ENCODE assay signal across 8 mouse cellular contexts in genomic region chr7:6410043-6410442, GRCm38 (mm10). TPM values are rescaled to one million over a fixed set of nuclear protein-coding genes. Genes with fewer than 3 reads are reported as not detected.
A peak's percentile ranks its signal among the peaks of the same experiment; 100 is the strongest.
DNase-seq lines count a peak whose midpoint lies in the region; ATAC-seq and TF ChIP-seq lines count a peak whose summit lies in the region.

Gm20715 (plus strand) TSS chr7:6410277.

- H3K4me2 ChIP-seq in limb, embryonic 13.5 days (replicated peaks) = no peak within 1 kb of the TSS
- H3K4me2 ChIP-seq in midbrain, postnatal 0 days (ENCODE audit: low read depth, low read length, poor library complexity, severe bottlenecking) = no peak within 1 kb of the TSS

- no peak within 1 kb of the TSS for H3K9ac ChIP-seq in limb, embryonic 13.5 days
- no peak within 1 kb of the TSS for H3K9ac ChIP-seq in midbrain, postnatal 0 days (replicated peaks; ENCODE audit: low read length, poor library complexity, severe bottlenecking)

- TF ChIP-seq POLR2A in cerebellum, adult 2 months (IDR thresholded peaks at IDR 0.05; ENCODE audit: borderline replicate concordance, insufficient read depth, low read length) = no peak
- TF ChIP-seq POLR2A in embryonic fibroblast, embryonic 13.5 days (IDR thresholded peaks at IDR 0.05; ENCODE audit: low read depth, low read length) = no peak

- no peak within 1 kb of the TSS for H3K27ac ChIP-seq in cerebellum, adult 2 months (ENCODE audit: insufficient read depth, low read length)
- no peak within 1 kb of the TSS for H3K27ac ChIP-seq in embryonic fibroblast, embryonic 13.5 days (ENCODE audit: insufficient read depth, low read length)
- H3K27ac ChIP-seq in heart, embryonic 10.5 days = no peak within 1 kb of the TSS
- H3K27ac ChIP-seq in limb, embryonic 13.5 days = no peak within 1 kb of the TSS
- no peak within 1 kb of the TSS for H3K27ac ChIP-seq in midbrain, postnatal 0 days (ENCODE audit: low read depth, low read length)

- H3K4me1 ChIP-seq in cerebellum, adult 2 months (ENCODE audit: control insufficient read depth, insufficient read depth, low read length) = no peaks in the 10 kb centered on the region
- no peaks in the 10 kb centered on the region for H3K4me1 ChIP-seq in embryonic fibroblast, embryonic 13.5 days (ENCODE audit: control insufficient read depth, insufficient read depth, low read length)
- H3K4me1 ChIP-seq in heart, embryonic 10.5 days = no peaks in the 10 kb centered on the region
- H3K4me1 ChIP-seq in limb, embryonic 13.5 days = no peaks in the 10 kb centered on the region
- H3K4me1 ChIP-seq in midbrain, postnatal 0 days (ENCODE audit: insufficient read depth, low read length) = no peaks in the 10 kb centered on the region

- ATAC-seq in limb, embryonic 13.5 days (ENCODE audit: low FRiP score, low read depth) = peak; percentile 97
- peak; percentile 53; the same call in 1 of the 2 replicates for ATAC-seq in midbrain, postnatal 0 days (ENCODE audit: low FRiP score)

- WGBS in cerebellum, adult 2 months = 4% methylated on average over 17 of the region's 17 CpGs
- WGBS in heart, embryonic 10.5 days = 2% methylated on average over 17 of the region's 17 CpGs
- WGBS in limb, embryonic 13.5 days = 1% methylated on average over 17 of the region's 17 CpGs
- 4% methylated on average over 17 of the region's 17 CpGs for WGBS in midbrain, postnatal 0 days

- no peaks in the 10 kb centered on the region for H3K36me3 ChIP-seq in heart, embryonic 10.5 days
- H3K36me3 ChIP-seq in limb, embryonic 13.5 days = no peaks in the 10 kb centered on the region
- H3K36me3 ChIP-seq in midbrain, postnatal 0 days (ENCODE audit: insufficient read depth, low read length) = no peaks in the 10 kb centered on the region

- DNase-seq in cerebellum, adult 2 months = peak; percentile 41 to 45
- no peak for DNase-seq in cerebellum, adult 11 months
- DNase-seq in heart, embryonic 10.5 days (ENCODE audit: low spot score) = peak; percentile 95
- peak; percentile 96 for DNase-seq in kidney, adult 9 months
- DNase-seq in midbrain, postnatal 0 days (ENCODE audit: low spot score) = peak; percentile 89
- peak; percentile 54 to 65 for DNase-seq in spleen, postnatal 36 days (ENCODE audit: low spot score in 2 of 2)

- no peak for TF ChIP-seq CTCF in cerebellum, adult 2 months (IDR thresholded peaks at IDR 0.05; ENCODE audit: borderline replicate concordance, insufficient read depth, low read depth, low read length)
- TF ChIP-seq CTCF in embryonic fibroblast, embryonic 13.5 days (IDR thresholded peaks at IDR 0.05; ENCODE audit: borderline replicate concordance, insufficient read depth, low read length) = peak; percentile 65; the same call in 1 of the 2 replicates
- no peak for TF ChIP-seq CTCF in midbrain, postnatal 0 days (IDR thresholded peaks at IDR 0.05)

- no peak within 1 kb of the TSS for H3K4me3 ChIP-seq in cerebellum, adult 2 months (replicated peaks; ENCODE audit: insufficient read depth, low read depth, low read length)
- H3K4me3 ChIP-seq in embryonic fibroblast, embryonic 13.5 days (ENCODE audit: insufficient read depth, low read length) = no peak within 1 kb of the TSS
- no peak within 1 kb of the TSS for H3K4me3 ChIP-seq in heart, embryonic 10.5 days
- H3K4me3 ChIP-seq in limb, embryonic 13.5 days = no peak within 1 kb of the TSS
- H3K4me3 ChIP-seq in midbrain, postnatal 0 days (ENCODE audit: low read depth, low read length) = no peak within 1 kb of the TSS

- no peaks in the 10 kb centered on the region for H3K27me3 ChIP-seq in cerebellum, adult 2 months (ENCODE audit: control insufficient read depth, insufficient read depth, low read length)
- H3K27me3 ChIP-seq in heart, embryonic 10.5 days (ENCODE audit: insufficient read depth, poor library complexity, severe bottlenecking) = 0 out of 2 replicates have a peak, but pooled peaks cover 2% of the 10 kb centered on the region
- 0 out of 2 replicates have a peak, but pooled peaks cover 3% of the 10 kb centered on the region for H3K27me3 ChIP-seq in limb, embryonic 13.5 days
- H3K27me3 ChIP-seq in midbrain, postnatal 0 days (ENCODE audit: insufficient read depth, low read length) = no peaks in the 10 kb centered on the region

- H3K9me3 ChIP-seq in heart, embryonic 10.5 days = no peaks in the 10 kb centered on the region
- no peaks in the 10 kb centered on the region for H3K9me3 ChIP-seq in limb, embryonic 13.5 days
- no peaks in the 10 kb centered on the region for H3K9me3 ChIP-seq in midbrain, postnatal 0 days (ENCODE audit: low read length)

RNA-seq across cellular contexts. Expression of gene Gm20715, which starts in this region (rescaled TPM):
- 0.22 and 0.31 TPM in 2 replicates for polyA plus RNA-seq in cerebellum, adult 2 months (2012; rRNA removed)
- not detected in 2 replicates for polyA plus RNA-seq in embryonic fibroblast, embryonic 13.5 days (2011; ENCODE audit: insufficient read length, low read depth, missing spikeins)
- polyA plus RNA-seq in heart, embryonic 10.5 days (2016; fragmentation: Nextera tagmentation; extraction: Ambion mirVana) = not detected in 2 replicates
- polyA plus RNA-seq in limb, embryonic 13.5 days (2015; fragmentation: Nextera tagmentation; extraction: Ambion mirVana) = not detected in 2 replicates
- 0.47 and 0.77 TPM in 2 replicates for total RNA-seq in midbrain, postnatal 0 days (2014; rRNA removed)
- not detected in 2 replicates for polyA plus RNA-seq in midbrain, postnatal 0 days (2015; fragmentation: Nextera tagmentation; extraction: Ambion mirVana)

Comparison
In these comparisons a context has a peak if more than half of its experiments do, and no peak if none do; other contexts are left out.
1. Peak in DNase-seq in cerebellum, adult 2 months; RNA of the gene not detected or under 1 TPM.
2. Peak in DNase-seq in heart, embryonic 10.5 days; RNA of the gene not detected or under 1 TPM.
3. Peak in ATAC-seq in limb, embryonic 13.5 days; RNA of the gene not detected or under 1 TPM.
4. Peak in DNase-seq and ATAC-seq in midbrain, postnatal 0 days; RNA of the gene not detected or under 1 TPM.